Mouse (Mus musculus) MEL (cell line): ENCODE data around the gene Fam178b. TPM values are rescaled to one million over a fixed set of nuclear protein-coding genes. Genes with fewer than 3 reads are reported as not detected.

ENCODE experiments used
- DNase-seq: peaks from one replicate; pipeline ENCODE4 v3.0.0; 2011; ENCODE audit warnings: low read depth, low spot score
- H3K27ac ChIP-seq: 2 replicates; pipeline ENCODE4 v1.5.1; 2012; ENCODE audit warnings: low read depth, mild to moderate bottlenecking, control low read depth, low read length, moderate library complexity; ENCODE audit not compliant: control insufficient read depth
- H3K27me3 ChIP-seq, 2 experiments: fragments of 150-350 bp in 1 of 2; sonication (generic) in 1 of 2; 2 replicates each; pipeline ENCODE4 v1.6.1; 2012; ENCODE audit warnings: low read length in 2 of 2, mild to moderate bottlenecking in 2 of 2, improper control_type of control experiment in 1 of 2, moderate library complexity in 1 of 2; ENCODE audit not compliant: insufficient read depth in 2 of 2, control insufficient read depth in 1 of 2
- H3K36me3 ChIP-seq, 2 experiments: 2 replicates each; pipeline ENCODE4 v1.6.1; 2012 to 2014; ENCODE audit warnings: low read length in 2 of 2, improper control_type of control experiment in 1 of 2, inconsistent platforms in 1 of 2, mild to moderate bottlenecking in 1 of 2; ENCODE audit not compliant: insufficient read depth in 2 of 2, control insufficient read depth in 1 of 2
- H3K4me1 ChIP-seq, 2 experiments: fragments of 150-350 bp in 1 of 2; sonication (generic) in 1 of 2; 2 replicates each; pipeline ENCODE4 v1.6.1; 2012; ENCODE audit warnings: low read length in 2 of 2, improper control_type of control experiment in 1 of 2, mild to moderate bottlenecking in 1 of 2; ENCODE audit not compliant: insufficient read depth in 2 of 2, control insufficient read depth in 1 of 2
- H3K4me3 ChIP-seq, 2 experiments: fragments of 150-350 bp in 1 of 2; sonication (generic) in 1 of 2; 2 replicates each; pipeline ENCODE4 v1.5.1; 2012; ENCODE audit warnings: low read depth in 2 of 2, low read length in 2 of 2, mild to moderate bottlenecking in 2 of 2, moderate library complexity in 2 of 2, control low read depth in 1 of 2, improper control_type of control experiment in 1 of 2; ENCODE audit not compliant: control insufficient read depth in 1 of 2, insufficient read depth in 1 of 2
- H3K79me2 ChIP-seq: 2 replicates; pipeline ENCODE4 v1.6.1; 2012; ENCODE audit warnings: mild to moderate bottlenecking, low read length, moderate library complexity; ENCODE audit not compliant: control insufficient read depth, poor library complexity, insufficient read depth
- H3K9ac ChIP-seq: 2 replicates; pipeline ENCODE4 v1.6.1; 2012; ENCODE audit warnings: low read depth, mild to moderate bottlenecking, control low read depth, low read length, moderate library complexity; ENCODE audit not compliant: control insufficient read depth, poor library complexity, severe bottlenecking
- H3K9me3 ChIP-seq: fragments of 150-350 bp; sonication (generic); replicated peaks from 2 replicates; pipeline ENCODE4 v1.6.1; 2012; ENCODE audit warnings: mild to moderate bottlenecking, low read length, improper control_type of control experiment, moderate library complexity; ENCODE audit not compliant: insufficient read depth
- CHD1 ChIP-seq: IDR thresholded peaks from 2 replicates; pipeline ENCODE4 v1.6.1; 2012; ENCODE audit warnings: low read depth, mild to moderate bottlenecking, inconsistent platforms, low read length, improper control_type of control experiment
- CHD2 ChIP-seq: IDR thresholded peaks from 2 replicates; pipeline ENCODE4 v1.6.1; 2011; ENCODE audit warnings: low read length, improper control_type of control experiment
- E2F4 ChIP-seq: IDR thresholded peaks from 2 replicates; pipeline ENCODE4 v1.6.1; 2011; ENCODE audit warnings: low read depth, low read length, improper control_type of control experiment, borderline replicate concordance
- EP300 ChIP-seq, 2 experiments: IDR thresholded peaks; 2 replicates each; pipeline ENCODE4 v1.6.1; 2011; ENCODE audit warnings: improper control_type of control experiment in 2 of 2, low read length in 2 of 2, low read depth in 1 of 2, mild to moderate bottlenecking in 1 of 2
- GABPA ChIP-seq: IDR thresholded peaks from 2 replicates; pipeline ENCODE4 v1.6.1; 2012; ENCODE audit warnings: low read depth, mild to moderate bottlenecking, inconsistent platforms, low read length, improper control_type of control experiment, moderate library complexity
- GATA1 ChIP-seq: IDR thresholded peaks from 2 replicates; pipeline ENCODE4 v1.6.1; 2011; ENCODE audit warnings: low read depth, low read length, improper control_type of control experiment
- JUND ChIP-seq: IDR thresholded peaks from 2 replicates; pipeline ENCODE4 v1.6.1; 2011; ENCODE audit warnings: low read depth, mild to moderate bottlenecking, improper control_type of control experiment, low read length
- KAT2A ChIP-seq: conservative IDR thresholded peaks from 2 replicates; pipeline ENCODE4 v1.6.1; 2012; ENCODE audit warnings: low read depth, low read length, improper control_type of control experiment, inconsistent platforms
- MAX ChIP-seq: IDR thresholded peaks from 2 replicates; pipeline ENCODE4 v1.6.1; 2011; ENCODE audit warnings: low read length, improper control_type of control experiment
- MEF2A ChIP-seq: IDR thresholded peaks from 2 replicates; pipeline ENCODE4 v1.6.1; 2014; ENCODE audit warnings: low read depth, mild to moderate bottlenecking, inconsistent platforms, low read length, improper control_type of control experiment; ENCODE audit not compliant: poor library complexity, insufficient replicate concordance, severe bottlenecking; ENCODE audit errors: extremely low read depth
- MYC ChIP-seq: IDR thresholded peaks from 2 replicates; pipeline ENCODE4 v1.6.1; 2011; ENCODE audit warnings: low read depth, mild to moderate bottlenecking, low read length, improper control_type of control experiment, moderate library complexity
- NELFE ChIP-seq: IDR thresholded peaks from 2 replicates; pipeline ENCODE4 v1.6.1; 2011; ENCODE audit warnings: low read depth, low read length, improper control_type of control experiment
- NRF1 ChIP-seq: IDR thresholded peaks from 2 replicates; pipeline ENCODE4 v1.6.1; 2014; ENCODE audit warnings: low read depth, mild to moderate bottlenecking, inconsistent platforms, low read length, improper control_type of control experiment, moderate library complexity; ENCODE audit not compliant: poor library complexity, insufficient read depth, severe bottlenecking
- POLR2A ChIP-seq, 2 experiments: IDR thresholded peaks; 2 replicates each; pipeline ENCODE4 v1.6.1; 2011 to 2012; ENCODE audit warnings: low read length in 2 of 2, mild to moderate bottlenecking in 2 of 2, control low read depth in 1 of 2, improper control_type of control experiment in 1 of 2, low read depth in 1 of 2, moderate library complexity in 1 of 2; ENCODE audit not compliant: control insufficient read depth in 1 of 2, insufficient read depth in 1 of 2, poor library complexity in 1 of 2
- RCOR1 ChIP-seq: IDR thresholded peaks from 2 replicates; pipeline ENCODE4 v1.6.1; 2012; ENCODE audit warnings: low read depth, mild to moderate bottlenecking, inconsistent platforms, low read length, improper control_type of control experiment
- SIN3A ChIP-seq: IDR thresholded peaks from 2 replicates; pipeline ENCODE4 v1.6.1; 2012; ENCODE audit warnings: low read length, improper control_type of control experiment, inconsistent platforms
- TAL1 ChIP-seq: IDR thresholded peaks from 2 replicates; pipeline ENCODE4 v1.6.1; 2012; ENCODE audit warnings: mild to moderate bottlenecking, inconsistent platforms, low read length, moderate library complexity, mixed read lengths
- TBP ChIP-seq: IDR thresholded peaks from 2 replicates; pipeline ENCODE4 v1.8.0; 2011; ENCODE audit warnings: low read depth, low read length, improper control_type of control experiment
- TCF12 ChIP-seq: IDR thresholded peaks from 2 replicates; pipeline ENCODE4 v1.6.1; 2014; ENCODE audit warnings: low read depth, mild to moderate bottlenecking, inconsistent platforms, low read length, improper control_type of control experiment, moderate library complexity
- ZC3H11A ChIP-seq: IDR thresholded peaks from 2 replicates; pipeline ENCODE4 v1.6.1; 2012; ENCODE audit warnings: low read depth, mild to moderate bottlenecking, inconsistent platforms, low read length, improper control_type of control experiment
- ZNF384 ChIP-seq: IDR thresholded peaks from 2 replicates; pipeline ENCODE4 v1.6.1; 2012; ENCODE audit warnings: low read depth, mild to moderate bottlenecking, inconsistent platforms, low read length, improper control_type of control experiment
- polyA plus RNA-seq, 2 experiments: library from polyadenylated mRNA; stranded (reverse) in 1 of 2; unstranded in 1 of 2; fragments of >175 nt in 1 of 2; fragments of >200 nt in 1 of 2; gene quantifications; 2 replicates each; pipeline versions ENCODE4 v1.2.1 to v1.2.4; 2012; ENCODE audit warnings: low replicate concordance in 2 of 2, low read depth in 1 of 2; ENCODE audit not compliant: insufficient read length in 2 of 2, insufficient read depth in 1 of 2, missing spikeins in 1 of 2
- total RNA-seq: library from RNA; depleted of rRNA; stranded (reverse); fragments of 300-350 nt; gene quantifications from 2 replicates; pipeline ENCODE4 v1.2.3, GENCODE M21; 2012

Gene Fam178b
- total and polyA plus RNA-seq, 3 experiments: 0.19 to 0.29 TPM; not detected in 1

DNA sequence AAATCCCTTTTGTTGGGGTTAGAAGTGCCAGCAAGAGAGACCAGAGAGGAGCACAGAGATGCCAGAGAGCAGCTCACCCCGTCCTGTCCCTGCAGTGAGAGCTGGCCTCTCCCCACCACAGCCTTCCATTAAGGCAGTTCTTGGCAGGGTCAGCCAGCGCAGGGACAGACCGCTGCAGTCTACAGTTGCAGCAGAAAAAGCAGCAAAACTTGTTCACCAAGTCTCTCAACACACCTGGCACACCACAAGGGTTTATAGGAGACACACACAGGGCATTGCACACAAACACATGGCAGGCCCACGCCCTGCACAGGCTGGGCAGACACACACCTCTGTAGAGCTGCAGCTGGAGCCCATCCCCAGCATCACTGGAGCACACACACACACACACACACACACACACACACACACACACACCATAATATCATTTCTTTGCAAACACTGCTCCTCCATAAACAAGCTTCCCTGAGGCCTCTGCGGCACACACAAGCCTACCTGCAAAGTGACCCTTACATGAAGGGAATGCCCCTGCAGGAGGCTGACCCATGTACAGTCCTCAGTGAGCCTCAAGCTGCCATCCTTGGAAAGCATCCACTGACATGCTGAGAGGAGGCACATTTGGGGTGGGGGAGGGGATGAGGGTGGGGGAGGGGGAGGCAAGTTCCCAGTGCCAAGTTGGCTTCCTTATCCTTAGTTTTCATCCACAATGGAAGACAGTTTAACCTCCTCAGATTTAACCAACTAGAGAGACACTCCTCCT lies 108.6 kb downstream of the Fam178b start:
- no peak for DNase-seq
- no peak overlapping the region for H3K9ac ChIP-seq
- H3K79me2 ChIP-seq: no peaks in the 10 kb centered on the region
- no peaks in the 10 kb centered on the region for H3K4me1 ChIP-seq
- no peaks in the 10 kb centered on the region; a peak in 2 of 4 replicates for H3K27me3 ChIP-seq
- H3K9me3 ChIP-seq: no peaks in the 10 kb centered on the region
- H3K27ac ChIP-seq: no peak overlapping the region
- TF ChIP-seq RCOR1: no peak
- no peak for TF ChIP-seq KAT2A
- H3K4me3 ChIP-seq: no peak overlapping the region
- no peaks in the 10 kb centered on the region for H3K36me3 ChIP-seq

DNA sequence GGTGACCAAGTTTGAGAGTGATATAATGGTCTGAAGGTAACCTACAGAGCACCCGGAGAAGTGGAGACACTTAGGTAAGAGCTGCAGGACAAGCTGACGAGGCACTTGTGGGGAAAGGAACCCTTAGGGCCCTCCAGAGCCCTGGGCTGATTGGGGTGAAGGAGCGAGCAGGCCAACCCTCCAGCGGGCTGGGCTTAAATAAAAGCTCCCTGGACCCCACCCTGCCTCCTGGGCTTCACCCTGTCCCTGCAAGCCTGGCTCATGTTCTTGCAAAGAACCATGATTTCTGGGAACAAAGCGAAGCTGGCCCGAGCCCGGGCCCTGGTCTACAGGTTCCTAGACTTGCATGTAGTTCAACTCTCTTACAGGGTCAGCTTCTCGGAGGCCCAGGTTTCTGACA lies 109.5 kb downstream of the Fam178b start:
- no peaks in the 10 kb centered on the region for H3K9me3 ChIP-seq
- no peaks in the 10 kb centered on the region for H3K4me1 ChIP-seq
- TF ChIP-seq E2F4 (no peak), TAL1 (no peak), MAX (no peak), ZC3H11A (no peak), MEF2A (no peak), EP300 (IDR thresholded peaks at IDR 0.05; ENCODE audit: low read depth in 1 of 2, low read length in 2 of 2) (no peak), POLR2A (IDR thresholded peaks at IDR 0.05; ENCODE audit: control insufficient read depth in 1 of 2, insufficient read depth in 1 of 2, low read depth in 1 of 2, low read length in 2 of 2, poor library complexity in 1 of 2) (no peak), TCF12 (no peak), MYC (no peak), GATA1 (no peak), TBP (no peak), SIN3A (no peak), NELFE (no peak), CHD1 (no peak), NRF1 (no peak), CHD2 (no peak), JUND (no peak), GABPA (no peak), ZNF384 (no peak)
- no peak overlapping the region for H3K4me3 ChIP-seq
- H3K79me2 ChIP-seq: no peaks in the 10 kb centered on the region
- no peaks in the 10 kb centered on the region; a peak in 2 of 4 replicates for H3K27me3 ChIP-seq
- H3K9ac ChIP-seq: no peak overlapping the region
- H3K27ac ChIP-seq: no peak overlapping the region
- DNase-seq: no peak
- H3K36me3 ChIP-seq: no peaks in the 10 kb centered on the region
